Comparison of ENCODE assay signal across 15 mouse cellular contexts in the genomic region with DNA sequence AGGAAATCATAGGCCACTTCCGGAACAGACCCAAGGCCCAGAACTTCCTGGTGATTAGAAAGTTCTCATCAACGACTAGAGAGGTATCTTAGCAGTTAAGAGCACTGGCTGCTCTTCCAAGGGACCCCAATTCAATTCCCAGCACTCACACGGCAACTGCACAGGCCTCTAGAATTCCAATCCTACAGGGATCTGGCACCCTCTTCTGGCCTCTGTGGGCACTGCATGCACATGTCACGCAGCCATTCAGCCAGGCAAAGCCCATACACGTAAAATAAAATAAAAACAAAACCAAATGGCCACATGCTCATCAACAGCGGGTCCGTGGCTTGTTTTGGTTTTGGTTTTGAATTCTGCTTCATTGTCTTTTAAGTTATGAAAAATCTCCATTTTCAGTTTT.
A peak's percentile ranks its signal among the peaks of the same experiment; 100 is the strongest.
DNase-seq lines count a peak whose midpoint lies in the region; ATAC-seq and TF ChIP-seq lines count a peak whose summit lies in the region.
"Had no signal": no experiment of that assay in that cellular context is flagged by ENCODE, and none has a peak within 500 bp of the region (broad histone marks: within the 10 kb centered on the region; RNA-seq: fewer than 3 reads in every experiment).

No protein-coding gene starts in this region.

- no peak overlapping the region for H3K4me3 ChIP-seq in gastrocnemius, adult 2 months
- H3K4me3 ChIP-seq in lung, embryonic 14.5 days (ENCODE audit: low read depth, low read length), result no peak overlapping the region
- no peak overlapping the region for H3K4me3 ChIP-seq in E14TG2a.4 (replicated peaks; ENCODE audit: low read length)
- H3K4me3 ChIP-seq: megakaryocyte, embryonic 14.5 days; neural tube, embryonic 13.5 days had no signal

- H3K4me1 ChIP-seq in lung, embryonic 14.5 days (ENCODE audit: insufficient read depth), result no peaks in the 10 kb centered on the region
- peaks cover 27% of the 10 kb centered on the region for H3K4me1 ChIP-seq in E14TG2a.4 (replicated peaks; ENCODE audit: low read depth, low read length)

- ATAC-seq in lung, embryonic 14.5 days (ENCODE audit: insufficient read depth), result no peak

- DNase-seq in gastrocnemius, adult 2 months, result no peak
- no peak for DNase-seq in gastrocnemius, postnatal 36 days
- DNase-seq in lung, embryonic 14.5 days, result no peak
- no peak for DNase-seq in lung, adult 18-20 months
- peak; percentile 27 for DNase-seq in induced T-regulatory cell, adult 2 months (ENCODE audit: low read depth)
- no peak for DNase-seq in retina, postnatal 1 day
- DNase-seq in heart, postnatal 25 days (ENCODE audit: low spot score), result no peak
- DNase-seq: adrenal gland, postnatal 14 days; cerebellum, adult 9-11 months; right cerebral cortex, postnatal 25 days had no signal

- intact Hi-C loops in gastrocnemius, adult 2 months (cut with DNase I), result no loop called here
- intact Hi-C loops in gastrocnemius, postnatal 36 days (cut with DNase I), result no loop called here
- intact Hi-C loops in heart, postnatal 25 days (cut with DNase I), result no loop called here

- H3K9me3 ChIP-seq in lung, embryonic 14.5 days (ENCODE audit: low read depth, low read length), result no peaks in the 10 kb centered on the region
- H3K9me3 ChIP-seq in E14TG2a.4 (ENCODE audit: low read length), result peaks cover 26% of the 10 kb centered on the region
- H3K9me3 ChIP-seq: neural tube, embryonic 13.5 days had no signal

- H3K4me2 ChIP-seq in lung, embryonic 14.5 days, result no peak overlapping the region
- H3K4me2 ChIP-seq: heart, embryonic 11.5 days had no signal

- WGBS in lung, embryonic 14.5 days, result 88% methylated on average over 7 of the region's 7 CpGs

- H3K9ac ChIP-seq in lung, embryonic 14.5 days, result no peak overlapping the region
- H3K9ac ChIP-seq: hindbrain, embryonic 14.5 days had no signal

- peak; percentile 50; the same call in 1 of the 2 replicates for TF ChIP-seq CTCF in gastrocnemius, adult 2 months (IDR thresholded peaks at IDR 0.05)
- TF ChIP-seq CTCF in lung, embryonic 14.5 days (IDR thresholded peaks at IDR 0.05; ENCODE audit: low read depth), result peak; percentile 51; the same call in 1 of the 2 replicates
- peak; percentile 82 for TF ChIP-seq CTCF in E14TG2a.4 (conservative IDR thresholded peaks at IDR 0.05; ENCODE audit: low read length)

- no peaks in the 10 kb centered on the region for H3K36me3 ChIP-seq in lung, embryonic 14.5 days (ENCODE audit: insufficient read depth)
- H3K36me3 ChIP-seq in E14TG2a.4 (ENCODE audit: insufficient read depth, low read length), result no peaks in the 10 kb centered on the region
- H3K36me3 ChIP-seq: neural tube, embryonic 13.5 days had no signal

- no peaks in the 10 kb centered on the region for H3K27me3 ChIP-seq in lung, embryonic 14.5 days (ENCODE audit: insufficient read depth, low read length)
- H3K27me3 ChIP-seq in E14TG2a.4 (ENCODE audit: insufficient read depth, low read length), result no peaks in the 10 kb centered on the region
- H3K27me3 ChIP-seq: megakaryocyte, embryonic 14.5 days; neural tube, embryonic 13.5 days had no signal

- H3K27ac ChIP-seq in gastrocnemius, adult 2 months, result no peak overlapping the region
- no peak overlapping the region for H3K27ac ChIP-seq in lung, embryonic 14.5 days (ENCODE audit: low read depth)
